Mouse (Mus musculus) brain, embryonic 14.5 days (tissue): ENCODE measurements around the gene Ss18l1.

Experiments
- CTCF ChIP-seq: fragments of 200-500 bp; IDR thresholded peaks from 2 replicates; pipeline ENCODE4 v1.5.1; 2012; ENCODE audit warnings: inconsistent platforms, mild to moderate bottlenecking, moderate library complexity, borderline replicate concordance; ENCODE audit not compliant: insufficient read depth, insufficient read length; ENCODE audit errors: extremely low read depth
- POLR2A ChIP-seq: fragments of 200-500 bp; IDR thresholded peaks from 2 replicates; pipeline ENCODE4 v1.6.1; 2012; ENCODE audit warnings: mild to moderate bottlenecking, inconsistent platforms, borderline replicate concordance; ENCODE audit not compliant: poor library complexity, insufficient read depth, insufficient read length, severe bottlenecking; ENCODE audit errors: extremely low read depth

DNA sequence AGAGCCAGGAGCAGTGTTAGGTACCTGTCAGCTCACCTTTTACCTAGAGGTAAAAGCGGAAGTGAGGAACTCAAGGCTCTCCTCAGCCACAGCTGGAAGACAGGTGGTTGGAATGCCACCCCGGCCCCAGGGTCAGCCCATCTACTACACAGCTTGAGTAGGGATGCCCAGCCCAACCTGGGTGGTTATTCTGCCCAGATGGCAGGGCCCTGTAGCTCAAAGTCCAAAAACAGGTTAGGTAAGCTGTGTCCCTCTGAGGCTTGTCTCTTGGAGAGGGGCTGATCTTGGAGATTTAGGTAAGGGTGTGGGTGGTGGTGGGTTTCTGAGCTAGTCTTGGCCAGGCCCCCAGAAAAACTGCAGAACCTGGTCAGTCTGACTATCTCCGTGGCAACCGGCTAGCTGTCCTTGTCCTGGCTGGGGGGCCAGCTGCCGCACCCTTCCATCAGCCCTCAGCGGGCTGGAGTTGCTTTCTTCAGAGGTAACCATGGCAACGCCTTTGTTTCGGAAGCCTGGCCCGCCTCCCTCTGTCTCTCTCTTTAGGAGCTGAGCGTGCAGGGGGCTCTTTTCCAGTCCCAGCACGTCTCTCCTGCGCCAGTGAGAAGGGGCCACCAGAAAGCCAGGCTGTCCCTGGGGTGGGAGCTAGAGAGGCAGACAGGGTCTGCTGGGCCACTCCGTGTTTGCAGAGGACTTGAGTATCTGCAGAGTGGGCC, 75.3 kb downstream of the Ss18l1 start:
- no peak for TF ChIP-seq CTCF
- TF ChIP-seq POLR2A = no peak
